Mouse (Mus musculus) ES-Bruce4 (cell line): Measurements from ENCODE around the gene Atg7. TPM values are rescaled to one million over a fixed set of nuclear protein-coding genes. Genes with fewer than 3 reads are reported as not detected.

Experiments used
- H3K27ac ChIP-seq: 2 replicates; pipeline ENCODE4 v1.5.1; 2012; ENCODE audit warnings: low read length, inconsistent platforms; ENCODE audit not compliant: insufficient read depth
- H3K27me3 ChIP-seq: 2 replicates; pipeline ENCODE4 v1.6.1; 2012; ENCODE audit warnings: mild to moderate bottlenecking, low read length, inconsistent platforms; ENCODE audit not compliant: control insufficient read depth, poor library complexity, insufficient read depth, severe bottlenecking
- H3K36me3 ChIP-seq: 2 replicates; pipeline ENCODE4 v1.6.1; 2012; ENCODE audit warnings: inconsistent platforms, mild to moderate bottlenecking, low read length, moderate library complexity; ENCODE audit not compliant: control insufficient read depth, poor library complexity, insufficient read depth, severe bottlenecking
- H3K4me1 ChIP-seq: one replicate; pipeline ENCODE4 v1.8.1; 2011; ENCODE audit warnings: low read length; ENCODE audit not compliant: control insufficient read depth, insufficient read depth
- H3K4me3 ChIP-seq: 2 replicates; pipeline ENCODE4 v1.5.1; 2011; ENCODE audit warnings: low read depth, mild to moderate bottlenecking, low read length
- H3K9ac ChIP-seq: 2 replicates; pipeline ENCODE4 v1.6.1; 2012; ENCODE audit warnings: low read depth, mild to moderate bottlenecking, inconsistent platforms; ENCODE audit not compliant: poor library complexity, severe bottlenecking
- H3K9me3 ChIP-seq: replicated peaks from 2 replicates; pipeline ENCODE4 v1.6.1; 2012; ENCODE audit warnings: mild to moderate bottlenecking, low read length, inconsistent platforms; ENCODE audit not compliant: control insufficient read depth, poor library complexity, insufficient read depth, severe bottlenecking
- CTCF ChIP-seq: IDR thresholded peaks from one replicate; pipeline ENCODE4 v1.8.1; 2011; ENCODE audit warnings: low read depth, low read length
- EP300 ChIP-seq: IDR thresholded peaks from 2 replicates; pipeline ENCODE4 v1.6.1; 2011; ENCODE audit warnings: low read depth, low read length; ENCODE audit not compliant: insufficient read depth
- POLR2A ChIP-seq: IDR thresholded peaks from one replicate; pipeline ENCODE4 v1.8.1; 2011; ENCODE audit warnings: low read length; ENCODE audit not compliant: insufficient read depth
- polyA plus RNA-seq: library from polyadenylated mRNA; stranded (reverse); fragments of >200 nt; gene quantifications from 2 replicates; pipeline ENCODE4 v1.2.4, GENCODE M21; 2011; ENCODE audit warnings: low read depth; ENCODE audit not compliant: missing spikeins, insufficient read depth, insufficient read length

The Atg7 gene
- polyA plus RNA-seq, 1 experiment, result 18.0 TPM

DNA sequence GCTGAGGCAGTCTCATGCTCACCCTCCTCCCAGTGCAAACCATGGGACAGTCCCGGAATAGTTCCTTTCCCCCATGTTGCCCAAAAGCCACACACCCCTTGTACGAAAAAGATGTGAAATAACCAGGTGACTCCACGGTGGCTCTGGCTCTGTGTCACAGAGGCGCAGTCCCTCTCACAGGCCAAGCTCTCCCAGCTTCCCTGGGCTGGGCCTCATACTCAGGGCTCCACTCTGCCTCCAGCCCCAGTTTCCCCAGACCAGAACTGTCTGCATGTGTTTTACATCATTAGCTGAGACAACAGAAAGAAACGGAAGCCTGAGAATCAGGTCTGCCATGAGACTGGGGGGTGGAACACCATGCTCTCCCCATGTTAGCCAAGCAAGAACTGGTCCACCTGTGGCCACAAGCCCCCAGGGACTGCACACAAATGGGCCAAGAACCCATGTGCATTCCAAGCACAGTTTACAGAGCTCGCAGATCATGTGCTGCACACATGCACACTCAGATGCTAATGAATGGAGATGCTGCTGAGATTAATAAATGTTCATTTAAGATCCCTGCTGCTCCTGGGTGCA lies 226.7 kb downstream of the Atg7 start:
- Histone ChIP-seq H3K9me3 (no peaks in the 10 kb centered on the region), H3K27me3 (no peaks in the 10 kb centered on the region), H3K4me1 (no peaks in the 10 kb centered on the region), H3K9ac (no peak overlapping the region), H3K36me3 (no peaks in the 10 kb centered on the region), H3K27ac (no peak overlapping the region), H3K4me3 (no peak overlapping the region)
- TF ChIP-seq POLR2A (no peak), EP300 (no peak), CTCF (no peak)

DNA sequence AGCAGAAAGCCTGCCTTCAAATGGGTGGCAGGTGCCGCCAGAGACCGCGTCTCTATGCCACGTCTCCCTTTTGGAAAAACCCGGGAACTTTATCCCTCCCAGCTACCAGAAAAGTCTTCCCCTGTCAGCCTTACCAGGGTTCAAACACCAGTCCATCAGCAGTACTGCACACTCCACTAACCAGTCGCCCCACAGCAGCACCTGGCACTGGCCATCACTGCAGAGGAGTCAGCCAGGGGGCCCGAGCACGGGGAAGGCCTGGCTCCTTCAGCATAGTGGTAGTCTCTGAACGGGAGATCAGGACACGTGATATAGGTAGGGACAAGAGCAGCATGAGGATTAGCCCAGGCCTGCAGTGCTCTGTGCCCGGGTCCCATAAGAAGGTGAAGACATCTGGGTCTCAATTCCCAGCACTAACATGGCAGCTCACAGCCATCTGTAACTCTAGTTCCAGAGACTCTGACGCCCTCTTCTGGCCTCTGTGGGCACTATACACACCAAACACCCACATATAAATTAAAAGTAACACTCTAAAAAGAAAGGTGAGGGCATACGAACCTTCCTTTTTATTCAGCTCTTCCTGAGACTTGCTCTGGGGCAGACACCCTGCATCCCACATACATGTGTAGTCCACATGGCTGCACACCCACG lies 228.2 kb downstream of the Atg7 start:
- Histone ChIP-seq H3K9ac (no peak overlapping the region), H3K27me3 (no peaks in the 10 kb centered on the region), H3K36me3 (no peaks in the 10 kb centered on the region), H3K9me3 (no peaks in the 10 kb centered on the region), H3K4me3 (no peak overlapping the region), H3K27ac (no peak overlapping the region), H3K4me1 (peaks cover 3% of the 10 kb centered on the region)
- TF ChIP-seq POLR2A, result no peak
- no peak for TF ChIP-seq EP300
- TF ChIP-seq CTCF, result no peak

DNA sequence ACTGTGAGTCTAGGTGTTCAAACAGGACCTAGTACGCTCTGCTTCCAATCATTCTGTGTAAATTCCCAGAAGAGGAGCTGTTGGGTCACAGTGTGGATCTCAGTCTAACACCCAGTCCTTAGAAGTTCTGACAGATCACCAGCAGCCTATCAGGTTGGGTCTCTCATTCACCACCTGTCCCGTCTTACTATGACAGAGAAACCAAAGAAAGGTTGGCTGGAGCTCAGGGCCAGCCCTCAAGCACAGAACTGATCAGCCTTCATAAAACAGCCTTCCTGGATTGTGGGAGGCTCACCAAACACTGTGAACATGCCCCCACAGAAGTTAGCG lies 230.9 kb downstream of the Atg7 start:
- Histone ChIP-seq H3K36me3 (no peaks in the 10 kb centered on the region), H3K27ac (no peak overlapping the region), H3K4me1 (peaks cover 3% of the 10 kb centered on the region), H3K4me3 (no peak overlapping the region), H3K9ac (no peak overlapping the region), H3K27me3 (no peaks in the 10 kb centered on the region), H3K9me3 (no peaks in the 10 kb centered on the region)
- TF ChIP-seq EP300 (no peak), POLR2A (no peak), CTCF (no peak)

DNA sequence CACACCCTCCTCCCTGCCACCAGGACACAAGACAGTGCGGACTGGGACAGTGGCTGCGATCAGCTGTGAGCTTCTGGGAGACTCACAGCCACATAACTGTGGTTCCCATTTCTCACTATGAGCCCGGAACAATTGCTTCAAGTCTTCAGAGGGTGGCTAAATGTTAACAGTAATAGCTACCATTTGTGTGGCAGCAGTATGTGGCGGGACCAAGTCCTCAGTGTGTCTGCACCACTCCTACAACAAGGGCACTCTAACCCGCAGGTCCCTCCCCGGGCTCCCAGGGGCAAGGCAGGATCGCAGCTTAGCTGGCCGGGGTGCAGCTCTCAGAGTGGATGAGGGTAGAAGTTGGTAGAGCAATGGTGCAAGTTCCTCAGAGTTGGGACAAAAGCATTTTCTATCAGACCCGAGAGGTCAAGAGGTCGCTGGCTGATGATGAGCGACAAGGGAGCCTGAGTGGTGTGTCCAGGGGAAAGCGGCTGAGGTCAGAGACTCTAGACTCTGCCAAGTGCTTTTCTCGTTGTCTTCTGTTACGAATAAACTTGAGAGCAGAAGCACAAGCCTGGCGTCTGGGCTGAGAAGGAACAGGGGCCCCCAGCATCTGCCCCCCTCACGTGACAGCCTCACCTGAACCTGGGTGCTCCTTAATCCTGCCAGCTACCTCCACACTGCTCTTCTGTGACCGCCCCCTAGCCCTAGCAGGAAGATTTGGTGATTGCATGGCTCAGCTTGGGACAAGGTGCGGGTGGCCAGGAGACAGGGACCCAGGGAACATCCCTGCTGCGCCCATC lies 231.4 kb downstream of the Atg7 start:
- H3K27ac ChIP-seq, result no peak overlapping the region
- TF ChIP-seq EP300 (no peak), CTCF (no peak), POLR2A (no peak)
- peak overlapping the region; percentile 8; the same call in 1 of the 2 replicates for H3K9ac ChIP-seq
- H3K4me3 ChIP-seq, result peak overlapping the region; percentile 50
- H3K27me3 ChIP-seq, result no peaks in the 10 kb centered on the region
- no peaks in the 10 kb centered on the region for H3K36me3 ChIP-seq
- H3K4me1 ChIP-seq, result peaks cover 3% of the 10 kb centered on the region
- no peaks in the 10 kb centered on the region for H3K9me3 ChIP-seq

DNA sequence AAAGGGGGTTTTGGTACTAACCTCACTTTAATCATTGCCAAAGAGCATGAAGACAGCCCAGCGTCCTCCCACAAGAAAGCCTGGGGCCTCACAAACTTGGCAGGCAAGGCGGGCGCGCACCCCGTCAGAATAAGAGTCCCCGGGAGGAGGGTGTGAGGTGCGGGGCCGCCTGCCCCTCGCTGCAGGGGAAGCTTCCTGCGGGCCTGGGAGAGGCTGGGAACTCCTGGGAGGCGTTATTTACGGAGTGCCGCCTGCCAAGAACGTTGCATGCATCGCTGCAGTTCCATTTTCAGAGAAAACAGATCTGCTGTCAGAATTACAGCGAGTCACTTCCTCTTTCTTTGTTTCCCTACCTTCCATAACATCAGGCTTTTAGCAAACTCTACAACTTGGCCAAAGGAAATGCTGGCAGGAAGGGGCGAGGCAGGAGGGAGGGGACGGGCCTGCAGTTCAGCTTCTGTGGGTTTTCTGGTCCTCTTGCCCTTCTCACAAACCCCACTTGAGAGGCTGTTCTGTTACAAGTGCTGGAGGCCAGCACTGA lies 232.2 kb downstream of the Atg7 start:
- H3K4me3 ChIP-seq, result peak overlapping the region; percentile 50
- no peaks in the 10 kb centered on the region for H3K9me3 ChIP-seq
- H3K36me3 ChIP-seq, result no peaks in the 10 kb centered on the region
- no peak overlapping the region for H3K27ac ChIP-seq
- H3K4me1 ChIP-seq, result peaks cover 3% of the 10 kb centered on the region
- no peak for TF ChIP-seq POLR2A
- no peak for TF ChIP-seq EP300
- TF ChIP-seq CTCF, result no peak
- peak overlapping the region; percentile 8; the same call in 1 of the 2 replicates for H3K9ac ChIP-seq
- no peaks in the 10 kb centered on the region for H3K27me3 ChIP-seq
